In the genomic region with DNA sequence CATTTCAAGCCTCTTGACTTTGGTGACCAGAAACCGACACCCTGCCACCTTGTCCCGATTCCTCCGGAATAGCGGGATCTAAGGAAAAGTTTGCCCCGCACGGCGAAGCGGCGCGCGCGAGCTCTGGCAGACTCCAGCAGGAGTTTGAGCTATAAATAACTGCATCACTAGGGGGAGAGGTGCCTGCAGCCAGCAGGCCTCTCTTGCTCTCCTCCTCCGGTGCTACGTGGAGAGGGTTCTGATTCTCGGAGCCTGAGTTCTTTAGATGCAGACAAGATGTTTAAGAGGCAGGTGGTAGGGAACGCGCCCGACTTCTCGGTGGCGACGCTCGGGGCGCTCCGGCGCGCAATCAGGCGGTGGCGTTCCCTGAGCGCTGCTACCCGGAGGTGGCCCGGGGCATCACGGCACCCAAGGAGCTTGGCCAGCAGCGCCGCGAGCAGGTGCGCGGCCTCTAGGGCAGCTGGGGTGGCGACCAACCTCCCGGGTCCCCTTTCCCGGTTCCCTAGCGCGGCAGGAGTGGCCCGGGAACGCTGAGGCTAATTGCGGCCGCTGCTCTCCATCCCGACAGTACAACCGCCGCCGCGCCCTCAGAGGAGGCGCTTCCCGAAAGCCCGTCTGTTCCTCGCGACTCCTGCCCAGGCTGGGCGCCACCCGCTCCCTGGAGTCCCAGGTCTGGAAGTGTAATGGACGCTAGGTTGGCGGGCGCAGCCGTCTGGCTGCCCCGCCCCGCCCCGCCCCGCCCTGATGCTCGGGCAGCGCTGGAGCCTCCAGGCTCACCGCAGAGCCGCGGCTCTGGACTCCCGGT, we compare ENCODE assay signal across 8 mouse cellular contexts. TPM values are rescaled to one million over a fixed set of nuclear protein-coding genes. Genes with fewer than 3 reads are reported as not detected.
DNase-seq lines count a peak whose midpoint lies in the region; ATAC-seq lines count a peak whose summit lies in the region.

No protein-coding gene starts in this region.

- peak; percentile 54 for ATAC-seq in intestine, embryonic 15.5 days
- ATAC-seq in activated CD4-positive, CD25-positive, alpha-beta regulatory T cell, adult 4 months, result no peak

- peak; percentile 83 for DNase-seq in embryonic facial prominence, embryonic 10.5 days (ENCODE audit: low spot score)
- peak; percentile 44 to 59 for DNase-seq in gastrocnemius, postnatal 4 days (ENCODE audit: low spot score in 2 of 2)
- DNase-seq in limb, embryonic 10.5 days (ENCODE audit: low spot score), result peak; percentile 74
- DNase-seq in mesoderm, embryonic 11.5 days (ENCODE audit: low read depth, low spot score), result peak; percentile 78
- peak; percentile 36 to 45 for DNase-seq in right cerebral cortex, postnatal 36 days (ENCODE audit: low spot score in 2 of 2)

- under 1% methylated on average over 72 of the region's 72 CpGs for WGBS in embryonic facial prominence, embryonic 10.5 days
- WGBS in intestine, embryonic 15.5 days, result under 1% methylated on average over 72 of the region's 72 CpGs
- under 1% methylated on average over 72 of the region's 72 CpGs for WGBS in limb, embryonic 10.5 days

- no peaks in the 10 kb centered on the region for H3K27me3 ChIP-seq in embryonic facial prominence, embryonic 10.5 days (replicated peaks; ENCODE audit: low read depth, poor library complexity, severe bottlenecking)
- H3K27me3 ChIP-seq in intestine, embryonic 15.5 days (replicated peaks), result no peaks in the 10 kb centered on the region
- no peaks in the 10 kb centered on the region for H3K27me3 ChIP-seq in limb, embryonic 10.5 days (ENCODE audit: low read depth, poor library complexity, severe bottlenecking)

- H3K4me3 ChIP-seq in brown adipose tissue, adult 24 weeks (ENCODE audit: insufficient read depth, low read depth, low read length), result peak overlapping the region; percentile 48
- peak overlapping the region; percentile 89 for H3K4me3 ChIP-seq in embryonic facial prominence, embryonic 10.5 days
- H3K4me3 ChIP-seq in intestine, embryonic 15.5 days (replicated peaks), result peak overlapping the region; percentile 83
- H3K4me3 ChIP-seq in limb, embryonic 10.5 days, result peak overlapping the region; percentile 87

- peak overlapping the region; percentile 95 for H3K4me2 ChIP-seq in intestine, embryonic 15.5 days (replicated peaks)

- H3K4me1 ChIP-seq in brown adipose tissue, adult 24 weeks (ENCODE audit: control insufficient read depth, insufficient read depth, insufficient read length, low read length), result no peaks in the 10 kb centered on the region; the same call in 1 of the 2 replicates
- H3K4me1 ChIP-seq in embryonic facial prominence, embryonic 10.5 days, result peaks cover 21% of the 10 kb centered on the region
- no peaks in the 10 kb centered on the region for H3K4me1 ChIP-seq in intestine, embryonic 15.5 days (replicated peaks)
- H3K4me1 ChIP-seq in limb, embryonic 10.5 days, result peaks cover 8% of the 10 kb centered on the region; the same call in 1 of the 2 replicates

- H3K9me3 ChIP-seq in embryonic facial prominence, embryonic 10.5 days, result no peaks in the 10 kb centered on the region
- no peaks in the 10 kb centered on the region for H3K9me3 ChIP-seq in intestine, embryonic 15.5 days
- no peaks in the 10 kb centered on the region for H3K9me3 ChIP-seq in limb, embryonic 10.5 days (replicated peaks)

- H3K36me3 ChIP-seq in embryonic facial prominence, embryonic 10.5 days (replicated peaks), result no peaks in the 10 kb centered on the region
- no peaks in the 10 kb centered on the region for H3K36me3 ChIP-seq in intestine, embryonic 15.5 days
- H3K36me3 ChIP-seq in limb, embryonic 10.5 days, result no peaks in the 10 kb centered on the region

- H3K9ac ChIP-seq in intestine, embryonic 15.5 days, result peak overlapping the region; percentile 73

- H3K27ac ChIP-seq in brown adipose tissue, adult 24 weeks (replicated peaks; ENCODE audit: low read depth, low read length), result no peak overlapping the region
- H3K27ac ChIP-seq in embryonic facial prominence, embryonic 10.5 days (replicated peaks), result peak overlapping the region; percentile 97
- H3K27ac ChIP-seq in intestine, embryonic 15.5 days, result peak overlapping the region; percentile 83
- H3K27ac ChIP-seq in limb, embryonic 10.5 days, result peak overlapping the region; percentile 96

RNA-seq across cellular contexts. Expression of a gene that starts 2.1 kb away (rescaled TPM):
- polyA plus RNA-seq in brown adipose tissue, adult 24 weeks (2012; ENCODE audit: insufficient read depth, insufficient read length, missing spikeins), result 0.17 and 0.20 TPM in 2 replicates
- polyA plus RNA-seq in embryonic facial prominence, embryonic 10.5 days (2016; fragmentation: Nextera tagmentation; extraction: Ambion mirVana), result 41.7 and 46.6 TPM in 2 replicates
- 1 to 10 TPM; 7.0 to 8.6 TPM for total RNA-seq in gastrocnemius, postnatal 4 days (2021)
- polyA plus RNA-seq in intestine, embryonic 15.5 days (2015; fragmentation: Nextera tagmentation; extraction: Ambion mirVana), result 16.9 and 20.0 TPM in 2 replicates
- 27.9 and 46.7 TPM in 2 replicates for polyA plus RNA-seq in limb, embryonic 10.5 days (2016; fragmentation: Nextera tagmentation; extraction: Ambion mirVana)
- polyA plus RNA-seq in activated CD4-positive, CD25-positive, alpha-beta regulatory T cell, adult 4 months (2017; shearing (Covaris generic)), result under 1 TPM in 1 of 2 experiments, not detected in 1; 0.22 TPM

Comparison
In these comparisons a context has a peak if more than half of its experiments do, and no peak if none do; other contexts are left out.
1. RNA of a gene that starts 2.1 kb away (polyA plus RNA-seq): 27.9 to 46.7 TPM in limb, embryonic 10.5 days, 41.7 to 46.6 TPM in embryonic facial prominence, embryonic 10.5 days and 16.9 to 20.0 TPM in intestine, embryonic 15.5 days; 0.22 TPM in activated CD4-positive, CD25-positive, alpha-beta regulatory T cell, adult 4 months and 0.17 to 0.20 TPM in brown adipose tissue, adult 24 weeks; every median in the first group is over 10 times any median in the second.
2. Peak in every context shown above with its lines, with median percentiles within 50 percentile points of each other: H3K4me3 ChIP-seq and DNase-seq.